Mouse (Mus musculus) c-Kit-positive CD71-negative TER-119-negative erythroid progenitor cells, embryonic 14.5 days (primary cell): ENCODE measurements at regions not wholly inside any gene's neighbourhood (a gene's known extent, or its start where the extent isn't known, plus 50 kb on each side); places are given as distances from the start of the nearest gene placed in this dataset.

Experiments used
- DNase-seq: peaks from one replicate; pipeline ENCODE4 v3.0.0-alpha.2; 2013; ENCODE audit warnings: low read depth

GRCm38 (mm10) chr16:74739194-74740135 lies 327.8 kb upstream of the Robo2 start:
- DNase-seq = no peak

- no peak for DNase-seq
Measured at GRCm38 (mm10) chr16:74732940-74733776, 321.5 kb upstream of the Robo2 start.

- DNase-seq = no peak
Measured at GRCm38 (mm10) chr16:74730169-74730794, 318.7 kb upstream of the Robo2 start.

GRCm38 (mm10) chr16:74723217-74723616 lies 311.6 kb upstream of the Robo2 start:
- DNase-seq = no peak

GRCm38 (mm10) chr16:74718154-74718553 lies 306.5 kb upstream of the Robo2 start:
- DNase-seq = no peak

- no peak for DNase-seq
Measured at GRCm38 (mm10) chr16:74717622-74718021, 306.0 kb upstream of the Robo2 start.

DNA sequence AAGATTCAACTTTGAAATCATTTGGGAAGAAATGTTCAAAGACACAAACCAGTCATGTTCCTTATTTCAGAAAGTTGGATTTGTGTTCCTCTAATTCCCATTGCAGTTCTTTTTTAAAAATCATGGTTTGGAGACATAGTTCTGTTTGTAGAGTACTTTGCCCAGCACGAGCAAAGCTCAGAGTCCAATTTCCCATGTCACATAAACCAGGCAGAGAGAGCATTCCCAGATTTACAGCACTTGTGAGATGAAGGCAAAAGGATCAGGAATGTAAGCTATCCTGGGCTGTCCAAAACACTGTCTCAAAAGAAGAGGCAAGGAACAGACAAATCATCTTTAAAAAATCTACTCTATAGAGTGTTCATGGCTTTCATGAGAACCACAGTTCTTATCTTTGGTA lies 303.3 kb upstream of the Robo2 start:
- no peak for DNase-seq

DNA sequence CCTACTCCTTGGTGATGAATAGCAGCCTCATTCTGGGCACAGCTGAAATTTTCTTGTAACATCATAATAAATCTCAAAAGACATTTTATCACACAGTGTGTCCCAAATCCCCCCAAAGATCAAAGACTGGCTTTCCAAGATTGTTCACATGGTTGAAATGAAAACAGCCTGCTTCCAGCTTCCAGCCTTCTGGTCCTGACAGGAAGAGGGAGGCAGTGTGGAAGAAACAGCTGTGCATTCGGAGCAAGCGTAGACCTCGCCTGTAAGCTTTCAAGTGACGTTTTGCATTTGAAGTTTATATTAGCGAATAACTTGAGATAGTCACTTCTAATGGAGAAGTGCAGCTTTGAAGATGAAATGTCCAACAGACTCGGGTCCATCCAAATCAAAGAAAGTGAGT lies 300.9 kb upstream of the Robo2 start:
- no peak for DNase-seq

DNA sequence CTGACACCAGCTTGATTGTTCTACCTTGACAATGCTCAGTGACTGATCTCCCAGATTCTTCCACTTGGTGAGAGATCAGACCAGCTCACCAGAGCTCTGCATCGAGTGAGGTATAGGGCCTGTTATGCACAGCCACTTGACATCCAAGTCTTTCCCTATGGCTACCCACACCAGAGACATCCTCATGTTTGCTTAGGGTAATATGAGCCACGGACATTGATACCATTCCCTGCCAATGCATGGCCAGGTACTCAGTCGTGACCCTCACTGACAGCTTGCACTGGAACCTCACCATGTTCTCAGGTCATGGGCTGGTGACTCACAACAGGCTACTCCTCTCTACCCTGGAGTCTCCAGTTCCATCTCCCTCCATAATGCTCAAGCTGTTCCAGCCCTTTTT lies 290.4 kb upstream of the Robo2 start:
- DNase-seq = no peak

DNA sequence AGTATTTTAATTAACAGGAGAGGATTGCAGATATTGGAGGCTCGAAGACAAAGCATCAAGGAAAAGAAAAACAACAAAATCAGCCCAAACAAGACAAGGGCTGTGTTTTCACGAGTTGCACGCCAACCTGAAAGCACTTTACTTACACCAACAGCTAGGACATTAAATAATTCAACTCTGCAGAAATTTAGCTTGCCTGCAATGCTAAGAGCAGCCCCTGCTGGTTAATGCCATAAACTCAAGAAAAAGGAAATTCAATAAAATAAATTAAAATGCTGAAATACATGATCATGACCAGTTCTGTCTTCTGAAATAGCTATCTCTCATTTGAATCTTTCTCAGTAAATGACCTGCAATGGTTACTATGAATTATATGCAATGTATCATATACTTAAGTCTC lies 271.7 kb upstream of the Robo2 start:
- no peak for DNase-seq

DNA sequence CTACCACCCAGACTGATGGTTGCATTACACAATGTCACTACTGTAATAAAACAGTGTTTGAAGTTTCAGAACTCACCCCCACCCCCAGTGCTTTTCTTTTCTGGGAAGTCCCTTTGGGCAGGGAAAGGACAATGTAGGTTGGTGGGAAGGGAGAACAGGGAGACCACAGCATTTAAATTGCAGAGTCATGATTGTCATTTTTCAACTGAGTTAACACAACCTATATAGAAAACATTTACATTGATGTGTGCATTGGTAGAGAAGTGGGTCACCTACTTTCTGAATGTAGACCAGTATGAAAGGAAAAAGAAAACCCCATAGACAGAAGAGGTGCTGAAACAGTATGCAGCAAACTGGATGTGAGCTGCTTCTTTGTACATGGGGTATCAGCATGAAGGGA lies 264.0 kb upstream of the Robo2 start:
- DNase-seq = no peak

DNA sequence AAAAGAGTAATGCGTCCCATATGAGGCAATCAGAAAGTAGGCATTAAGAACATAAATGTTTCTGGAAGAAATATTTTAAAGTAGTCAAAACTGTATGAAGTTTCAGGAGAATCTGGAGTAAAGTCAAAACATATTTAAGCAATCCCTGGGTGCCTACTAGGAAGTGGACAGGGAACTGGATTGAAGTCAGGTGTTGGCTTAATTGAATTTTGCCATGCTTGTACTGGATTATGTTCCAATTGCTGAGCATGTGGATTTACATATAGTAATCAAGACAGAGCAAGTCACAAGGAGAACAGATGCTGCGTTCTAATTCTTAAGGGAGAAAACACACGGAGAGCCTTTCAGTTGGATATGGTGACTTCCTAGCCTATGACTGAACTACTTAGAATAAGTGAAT lies 259.8 kb upstream of the Robo2 start:
- DNase-seq = no peak

DNA sequence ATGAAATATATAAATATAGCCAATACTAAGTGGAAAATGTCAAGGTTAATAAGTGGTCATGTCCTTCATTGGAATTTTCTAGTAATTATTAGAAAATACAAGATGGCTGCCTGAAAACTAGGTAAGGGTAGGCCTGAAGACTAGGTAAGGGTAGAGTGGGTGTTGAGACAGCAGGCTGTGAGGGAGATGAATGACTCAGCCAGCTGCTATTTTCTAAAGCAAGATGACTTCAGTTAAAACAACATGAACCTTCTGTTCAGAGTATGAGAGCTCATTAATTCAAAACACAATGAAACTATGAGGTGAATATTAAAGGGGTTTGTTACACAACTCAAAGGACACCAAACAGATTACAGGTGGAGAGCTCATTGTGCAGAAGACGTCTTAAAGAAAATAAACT lies 252.7 kb upstream of the Robo2 start:
- no peak for DNase-seq

GRCm38 (mm10) chr16:74651244-74651643 lies 239.6 kb upstream of the Robo2 start:
- no peak for DNase-seq

GRCm38 (mm10) chr16:74649207-74649606 lies 237.6 kb upstream of the Robo2 start:
- DNase-seq = no peak

- no peak for DNase-seq
Measured at GRCm38 (mm10) chr16:74648384-74648783, 236.8 kb upstream of the Robo2 start.

GRCm38 (mm10) chr16:74644750-74645366 lies 233.2 kb upstream of the Robo2 start:
- no peak for DNase-seq

GRCm38 (mm10) chr16:74639805-74640204 lies 228.2 kb upstream of the Robo2 start:
- no peak for DNase-seq

- DNase-seq = no peak
Measured at GRCm38 (mm10) chr16:74637638-74638037, 226.0 kb upstream of the Robo2 start.

- no peak for DNase-seq
Measured at GRCm38 (mm10) chr16:74625783-74626182, 214.2 kb upstream of the Robo2 start.

GRCm38 (mm10) chr16:74612072-74612471 lies 200.4 kb upstream of the Robo2 start:
- DNase-seq = no peak

- DNase-seq = no peak
Measured at GRCm38 (mm10) chr16:74609564-74609963, 197.9 kb upstream of the Robo2 start.
